ENCODE assay signal across 21 mouse cellular contexts in genomic region chr2:11657581-11657980, GRCm38 (mm10). TPM values are rescaled to one million over a fixed set of nuclear protein-coding genes. Genes with fewer than 3 reads are reported as not detected.
"Had no signal": no experiment of that assay in that cellular context is flagged by ENCODE, and none has a peak within 500 bp of the region (broad histone marks: within the 10 kb centered on the region; RNA-seq: fewer than 3 reads in every experiment).

No protein-coding gene starts in this region.

- H3K9me3 ChIP-seq: limb, embryonic 13.5 days; midbrain, embryonic 13.5 days; neural tube, embryonic 12.5 days had no signal

- DNase-seq: kidney, adult 11 months; kidney, adult 9 months; kidney, postnatal 36 days; layer of hippocampus, adult 9-11 months; left cerebral cortex, postnatal 4 days; lung, adult 18-20 months; retina, postnatal 1 day; right cerebral cortex, postnatal 14 days had no signal

- H3K4me3 ChIP-seq: limb, embryonic 13.5 days; midbrain, embryonic 13.5 days; myocyte; neural tube, embryonic 12.5 days had no signal

- H3K36me3 ChIP-seq: limb, embryonic 13.5 days; midbrain, embryonic 13.5 days; neural tube, embryonic 12.5 days had no signal

- H3K4me1 ChIP-seq: limb, embryonic 13.5 days; midbrain, embryonic 13.5 days; neural tube, embryonic 12.5 days had no signal

- H3K27me3 ChIP-seq: limb, embryonic 13.5 days; midbrain, embryonic 13.5 days; neural tube, embryonic 12.5 days had no signal

- H3K27ac ChIP-seq: kidney, postnatal 0 days; limb, embryonic 13.5 days; liver, embryonic 14.5 days; midbrain, embryonic 13.5 days; neural tube, embryonic 12.5 days had no signal

RNA-seq across cellular contexts. Expression of gene Il2ra, which starts 15.0 kb away (rescaled TPM):
- total RNA-seq: left cerebral cortex, postnatal 4 days had no signal
- polyA plus RNA-seq: kidney, postnatal 0 days; limb, embryonic 13.5 days; myocyte; neural tube, embryonic 12.5 days; stomach, embryonic 16.5 days had no signal

RNA-seq across cellular contexts. Expression of gene Gm17490, which starts 31.5 kb away (rescaled TPM):
- total RNA-seq: layer of hippocampus, adult 18-20 months; left cerebral cortex, postnatal 10 days; left cerebral cortex, postnatal 4 days; liver, adult 2 months; neutrophil, adult 5-6 weeks had no signal
- polyA plus RNA-seq: kidney, postnatal 0 days; limb, embryonic 13.5 days; liver, adult 2 months; liver, embryonic 14.5 days; lung, embryonic 16.5 days; midbrain, embryonic 13.5 days; myocyte; neural tube, embryonic 12.5 days; stomach, embryonic 16.5 days; urinary bladder, adult 2 months had no signal
